Mouse (Mus musculus): Measurements from ENCODE around the gene Mtrex. TPM values are rescaled to one million over a fixed set of nuclear protein-coding genes. Genes with fewer than 3 reads are reported as not detected.

The Mtrex gene
- polyA plus RNA-seq, 1 experiment from 2014 or later = 64.5 TPM

- Histone ChIP-seq H3K27ac (ENCODE audit: low read depth) (no peak overlapping the region), H3K4me1 (replicated peaks; ENCODE audit: control insufficient read depth, insufficient read depth, low read length) (no peaks in the 10 kb centered on the region), H3K36me3 (ENCODE audit: control insufficient read depth, insufficient read depth, low read length) (peaks cover 81% of the 10 kb centered on the region), H3K9me3 (ENCODE audit: control insufficient read depth, low read length) (no peaks in the 10 kb centered on the region), H3K27me3 (replicated peaks; ENCODE audit: control insufficient read depth, insufficient read depth, low read length) (no peaks in the 10 kb centered on the region), H3K4me3 (ENCODE audit: low read depth, low read length) (no peak overlapping the region), H3K4me2 (ENCODE audit: low read length) (no peak overlapping the region), H3K9ac (ENCODE audit: low read length) (no peak overlapping the region)
- ATAC-seq (replicated peaks; ENCODE audit: low FRiP score, low TSS enrichment, low read depth) (no peak), DNase-seq (ENCODE audit: low spot score) (peak; percentile 58)
- 72% methylated on average over 4 of the region's 4 CpGs for WGBS
Measured at GRCm38 (mm10) chr13:112909663-112910062, 17.5 kb downstream of the Mtrex start.

GRCm38 (mm10) chr13:112902176-112902575 is 25.0 kb downstream of the Mtrex start:
- no peak for ATAC-seq (replicated peaks; ENCODE audit: low FRiP score, low TSS enrichment, low read depth)
- Histone ChIP-seq H3K36me3 (ENCODE audit: control insufficient read depth, insufficient read depth, low read length) (peaks cover 92% of the 10 kb centered on the region), H3K9ac (ENCODE audit: low read length) (no peak overlapping the region), H3K4me1 (replicated peaks; ENCODE audit: control insufficient read depth, insufficient read depth, low read length) (no peaks in the 10 kb centered on the region), H3K27ac (ENCODE audit: low read depth) (no peak overlapping the region), H3K4me2 (ENCODE audit: low read length) (no peak overlapping the region), H3K4me3 (ENCODE audit: low read depth, low read length) (no peak overlapping the region), H3K27me3 (replicated peaks; ENCODE audit: control insufficient read depth, insufficient read depth, low read length) (no peaks in the 10 kb centered on the region), H3K9me3 (ENCODE audit: control insufficient read depth, low read length) (no peaks in the 10 kb centered on the region)
- DNase-seq (ENCODE audit: low spot score) = no peak
- WGBS = 85% methylated on average over 3 of the region's 3 CpGs

- 93% methylated on average over 12 of the region's 12 CpGs for WGBS
- Histone ChIP-seq H3K9me3 (ENCODE audit: control insufficient read depth, low read length) (no peaks in the 10 kb centered on the region), H3K27me3 (replicated peaks; ENCODE audit: control insufficient read depth, insufficient read depth, low read length) (no peaks in the 10 kb centered on the region), H3K27ac (ENCODE audit: low read depth) (no peak overlapping the region), H3K36me3 (ENCODE audit: control insufficient read depth, insufficient read depth, low read length) (peaks cover 82% of the 10 kb centered on the region), H3K4me1 (replicated peaks; ENCODE audit: control insufficient read depth, insufficient read depth, low read length) (no peaks in the 10 kb centered on the region), H3K4me3 (ENCODE audit: low read depth, low read length) (no peak overlapping the region), H3K9ac (ENCODE audit: low read length) (no peak overlapping the region), H3K4me2 (ENCODE audit: low read length) (no peak overlapping the region)
- DNase-seq (ENCODE audit: low spot score) (no peak), ATAC-seq (replicated peaks; ENCODE audit: low FRiP score, low TSS enrichment, low read depth) (no peak)
Measured at GRCm38 (mm10) chr13:112887234-112887633, 40.0 kb downstream of the Mtrex start.

DNA sequence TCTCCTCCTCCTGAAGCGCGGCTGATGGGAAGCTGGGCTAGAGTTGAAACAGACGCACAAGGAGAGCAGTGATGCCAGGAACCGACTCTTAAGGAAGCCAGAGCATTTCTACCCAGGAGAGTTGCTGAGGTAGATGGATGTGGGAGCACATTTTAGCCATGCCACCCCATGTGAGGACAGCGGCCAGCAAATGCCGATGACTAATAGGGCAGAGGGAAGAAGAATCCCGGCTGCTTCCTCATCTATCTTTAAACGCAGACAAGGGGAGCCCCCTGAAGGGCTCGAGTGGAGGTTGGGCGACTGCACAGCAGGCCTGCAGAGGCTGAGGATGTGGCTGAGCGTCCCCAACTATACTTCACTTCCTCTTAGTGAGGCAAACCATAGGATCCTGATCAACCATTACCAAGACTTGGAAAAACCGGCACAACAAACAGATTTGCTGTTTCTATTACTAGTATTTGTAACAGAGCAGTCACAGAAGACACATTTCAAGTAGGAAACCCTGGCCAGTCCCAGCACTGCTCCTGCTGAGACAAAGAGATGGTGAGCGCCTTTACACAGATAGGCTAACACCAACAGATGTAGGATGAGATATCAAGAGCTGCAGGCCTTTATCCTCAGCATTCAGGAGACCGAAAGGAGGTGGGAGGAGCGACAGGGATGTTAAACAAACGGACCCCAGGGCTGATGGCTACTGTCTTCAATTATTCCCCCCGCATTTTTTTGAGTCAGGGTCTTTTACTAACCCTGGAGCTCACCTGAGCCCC is 55.5 kb downstream of the Mtrex start:
- H3K4me1 ChIP-seq (replicated peaks; ENCODE audit: control insufficient read depth, insufficient read depth, low read length) = no peaks in the 10 kb centered on the region
- H3K27ac ChIP-seq (ENCODE audit: low read depth) = no peak overlapping the region
- 70% methylated on average over 17 of the region's 17 CpGs for WGBS
- no peak for ATAC-seq (replicated peaks; ENCODE audit: low FRiP score, low TSS enrichment, low read depth)
- no peak overlapping the region for H3K9ac ChIP-seq (ENCODE audit: low read length)
- H3K27me3 ChIP-seq (replicated peaks; ENCODE audit: control insufficient read depth, insufficient read depth, low read length) = no peaks in the 10 kb centered on the region
- H3K4me2 ChIP-seq (ENCODE audit: low read length) = no peak overlapping the region
- no peak overlapping the region for H3K4me3 ChIP-seq (ENCODE audit: low read depth, low read length)
- peaks cover 84% of the 10 kb centered on the region for H3K36me3 ChIP-seq (ENCODE audit: control insufficient read depth, insufficient read depth, low read length)
- DNase-seq (ENCODE audit: low spot score) = no peak
- H3K9me3 ChIP-seq (ENCODE audit: control insufficient read depth, low read length) = no peaks in the 10 kb centered on the region

DNA sequence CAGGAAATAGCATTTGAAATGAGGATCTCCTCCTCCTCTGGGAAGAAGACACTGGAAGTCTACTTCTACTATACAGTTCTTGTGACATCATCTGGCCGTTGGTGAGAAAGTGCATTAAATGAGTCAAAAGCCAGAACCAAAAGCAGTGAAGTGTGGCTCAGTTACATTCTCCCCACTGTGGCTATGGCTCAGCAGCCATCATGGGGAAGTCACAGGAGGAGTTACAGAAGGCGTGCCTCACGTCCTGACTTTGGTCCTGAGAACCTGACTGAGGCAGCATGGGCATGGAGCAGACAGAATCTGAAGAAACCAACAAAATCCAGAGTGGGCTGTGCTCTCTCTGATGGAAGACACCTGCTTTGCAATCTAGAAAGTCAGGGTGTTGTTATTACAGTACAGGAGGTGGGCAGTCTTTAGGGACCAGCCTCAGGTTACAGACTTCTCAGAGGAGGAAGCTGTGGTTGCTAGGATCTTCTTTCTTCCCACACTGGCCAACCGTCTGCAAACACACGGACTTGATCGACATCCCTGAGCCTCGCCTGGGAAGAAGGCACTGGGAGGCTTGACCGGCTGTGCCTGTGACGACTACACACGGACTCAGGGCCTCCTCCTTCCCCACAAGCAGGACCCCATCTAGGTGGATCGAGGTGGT is 57.0 kb downstream of the Mtrex start:
- H3K9ac ChIP-seq (ENCODE audit: low read length) = no peak overlapping the region
- no peak overlapping the region for H3K27ac ChIP-seq (ENCODE audit: low read depth)
- no peaks in the 10 kb centered on the region for H3K4me1 ChIP-seq (replicated peaks; ENCODE audit: control insufficient read depth, insufficient read depth, low read length)
- H3K4me3 ChIP-seq (ENCODE audit: low read depth, low read length) = no peak overlapping the region
- no peaks in the 10 kb centered on the region for H3K27me3 ChIP-seq (replicated peaks; ENCODE audit: control insufficient read depth, insufficient read depth, low read length)
- no peak for DNase-seq (ENCODE audit: low spot score)
- no peak overlapping the region for H3K4me2 ChIP-seq (ENCODE audit: low read length)
- H3K9me3 ChIP-seq (ENCODE audit: control insufficient read depth, low read length) = no peaks in the 10 kb centered on the region
- 72% methylated on average over 11 of the region's 11 CpGs for whole genome bisulfite sequencing
- ATAC-seq (replicated peaks; ENCODE audit: low FRiP score, low TSS enrichment, low read depth) = peak; percentile 22; the same call in 1 of the 2 replicates
- H3K36me3 ChIP-seq (ENCODE audit: control insufficient read depth, insufficient read depth, low read length) = peaks cover 87% of the 10 kb centered on the region

- 95% methylated on average over 8 of the region's 8 CpGs for WGBS
- ATAC-seq (replicated peaks; ENCODE audit: low FRiP score, low TSS enrichment, low read depth) (no peak), DNase-seq (ENCODE audit: low spot score) (no peak)
Measured at GRCm38 (mm10) chr13:112867381-112867780, 59.8 kb downstream of the Mtrex start.

GRCm38 (mm10) chr13:112866782-112867181 is 60.4 kb downstream of the Mtrex start:
- DNase-seq (ENCODE audit: low spot score) (no peak), ATAC-seq (replicated peaks; ENCODE audit: low FRiP score, low TSS enrichment, low read depth) (no peak)
- Histone ChIP-seq H3K4me3 (ENCODE audit: low read depth, low read length) (no peak overlapping the region), H3K27ac (ENCODE audit: low read depth) (no peak overlapping the region), H3K9me3 (ENCODE audit: control insufficient read depth, low read length) (no peaks in the 10 kb centered on the region), H3K4me2 (ENCODE audit: low read length) (no peak overlapping the region), H3K4me1 (replicated peaks; ENCODE audit: control insufficient read depth, insufficient read depth, low read length) (no peaks in the 10 kb centered on the region), H3K36me3 (ENCODE audit: control insufficient read depth, insufficient read depth, low read length) (peaks cover 80% of the 10 kb centered on the region), H3K27me3 (replicated peaks; ENCODE audit: control insufficient read depth, insufficient read depth, low read length) (no peaks in the 10 kb centered on the region), H3K9ac (ENCODE audit: low read length) (no peak overlapping the region)
- WGBS = 88% methylated on average over 7 of the region's 7 CpGs

More at GRCm38 (mm10) chr13:112867381-112867780, 59.8 kb downstream of the Mtrex start:
- H3K4me2 ChIP-seq (ENCODE audit: low read length) = no peak overlapping the region
- H3K27ac ChIP-seq (ENCODE audit: low read depth) = no peak overlapping the region
- no peaks in the 10 kb centered on the region for H3K9me3 ChIP-seq (ENCODE audit: control insufficient read depth, low read length)
- no peak overlapping the region for H3K9ac ChIP-seq (ENCODE audit: low read length)
- peaks cover 85% of the 10 kb centered on the region for H3K36me3 ChIP-seq (ENCODE audit: control insufficient read depth, insufficient read depth, low read length)
- no peaks in the 10 kb centered on the region for H3K27me3 ChIP-seq (replicated peaks; ENCODE audit: control insufficient read depth, insufficient read depth, low read length)
- no peak overlapping the region for H3K4me3 ChIP-seq (ENCODE audit: low read depth, low read length)
- no peaks in the 10 kb centered on the region for H3K4me1 ChIP-seq (replicated peaks; ENCODE audit: control insufficient read depth, insufficient read depth, low read length)

GRCm38 (mm10) chr13:112862978-112863677 is 64.1 kb downstream of the Mtrex start:
- no peak for ATAC-seq (replicated peaks; ENCODE audit: low FRiP score, low TSS enrichment, low read depth)
- Histone ChIP-seq H3K9ac (ENCODE audit: low read length) (no peak overlapping the region), H3K4me1 (replicated peaks; ENCODE audit: control insufficient read depth, insufficient read depth, low read length) (no peaks in the 10 kb centered on the region), H3K4me2 (ENCODE audit: low read length) (no peak overlapping the region), H3K36me3 (ENCODE audit: control insufficient read depth, insufficient read depth, low read length) (peaks cover 76% of the 10 kb centered on the region), H3K4me3 (ENCODE audit: low read depth, low read length) (no peak overlapping the region), H3K9me3 (ENCODE audit: control insufficient read depth, low read length) (no peaks in the 10 kb centered on the region), H3K27me3 (replicated peaks; ENCODE audit: control insufficient read depth, insufficient read depth, low read length) (no peaks in the 10 kb centered on the region), H3K27ac (ENCODE audit: low read depth) (no peak overlapping the region)
- DNase-seq (ENCODE audit: low spot score) = no peak
- WGBS = 93% methylated on average over 1 of the region's 1 CpGs

Measured in intestine, embryonic 14.5 days (tissue).